Mouse (Mus musculus) megakaryocyte, adult 5-6 weeks (primary cell): ENCODE results near the gene Acrbp. TPM values are rescaled to one million over a fixed set of nuclear protein-coding genes. Genes with fewer than 3 reads are reported as not detected.

Experiments
- ATAC-seq: 2 replicates; pipeline ENCODE4 v1.8.0; 2016; ENCODE audit warnings: mild to moderate bottlenecking, inconsistent platforms; ENCODE audit not compliant: poor library complexity, severe bottlenecking
- total RNA-seq, 2 experiments: library from RNA; stranded (forward) in 1 of 2; stranded (reverse) in 1 of 2; fragments of 153-499, 151-499 nt in 1 of 2; fragments of 221-1000, 200-1000 nt in 1 of 2; gene quantifications; 2 replicates each; pipeline versions ENCODE4 v1.2.3 to v1.2.4; 2015 to 2017

Acrbp gene
- total RNA-seq, 2 experiments from 2014 or later: 3.4 to 9.0 TPM

GRCm38 (mm10) chr6:125097951-125098350 is 48.5 kb downstream of the Acrbp start:
- ATAC-seq: no peak

- ATAC-seq: no peak
These were observed 49.0 kb downstream of the Acrbp start for GRCm38 (mm10) chr6:125098513-125098912.

- peak; percentile 64 for ATAC-seq
These were observed 50.0 kb downstream of the Acrbp start for GRCm38 (mm10) chr6:125099421-125099971.

- ATAC-seq: no peak
These were observed 52.0 kb downstream of the Acrbp start for GRCm38 (mm10) chr6:125101444-125101843.

GRCm38 (mm10) chr6:125104223-125104622 is 54.7 kb downstream of the Acrbp start:
- ATAC-seq: no peak

- ATAC-seq: no peak
These were observed 58.2 kb downstream of the Acrbp start for GRCm38 (mm10) chr6:125107705-125108104.

- no peak for ATAC-seq
These were observed 59.9 kb downstream of the Acrbp start for GRCm38 (mm10) chr6:125109371-125109770.

GRCm38 (mm10) chr6:125110927-125111326 is 61.4 kb downstream of the Acrbp start:
- no peak for ATAC-seq

- peak; percentile 83 for ATAC-seq
These were observed 63.1 kb downstream of the Acrbp start for GRCm38 (mm10) chr6:125112553-125112952.

Other genes starting within 250 kb of the Acrbp start
- gene Spsb2, start 241.0 kb upstream of the Acrbp start, total RNA-seq (2015): 5.1 and 8.0 TPM in 2 replicates
- gene Spsb2, start 241.0 kb upstream of the Acrbp start, total RNA-seq (2017): 10.3 and 14.0 TPM in 2 replicates
- gene Tpi1, start 235.4 kb upstream of the Acrbp start, total RNA-seq (2015): 134 and 144 TPM in 2 replicates
- 93.8 and 113 TPM in 2 replicates for gene Tpi1, start 235.4 kb upstream of the Acrbp start, total RNA-seq (2017)
- 31.8 and 32.7 TPM in 2 replicates for gene Usp5, start 220.2 kb upstream of the Acrbp start, total RNA-seq (2015)
- gene Usp5, start 220.2 kb upstream of the Acrbp start, total RNA-seq (2017): 56.3 and 58.5 TPM in 2 replicates
- 160 and 180 TPM in 2 replicates for gene Cdca3, start 220.1 kb upstream of the Acrbp start, total RNA-seq (2015)
- gene Cdca3, start 220.1 kb upstream of the Acrbp start, total RNA-seq (2017): 168 and 185 TPM in 2 replicates
- gene Gnb3, start 209.4 kb upstream of the Acrbp start, total RNA-seq (2015): not detected in 2 replicates
- gene Gnb3, start 209.4 kb upstream of the Acrbp start, total RNA-seq (2017): not detected in 2 replicates
- 0.09 and 0.14 TPM in 2 replicates for gene P3h3, start 191.9 kb upstream of the Acrbp start, total RNA-seq (2015)
- gene P3h3, start 191.9 kb upstream of the Acrbp start, total RNA-seq (2017): 0.61 TPM in 1 of 2 replicates, not detected in the other
- not detected in 2 replicates for gene Gpr162, start 185.7 kb upstream of the Acrbp start, total RNA-seq (2015)
- gene Gpr162, start 185.7 kb upstream of the Acrbp start, total RNA-seq (2017): 0.33 TPM in 1 of 2 replicates, not detected in the other
- 0.09 and 0.71 TPM in 2 replicates for gene Cd4, start 161.5 kb upstream of the Acrbp start, total RNA-seq (2015)
- gene Cd4, start 161.5 kb upstream of the Acrbp start, total RNA-seq (2017): 0.20 and 0.37 TPM in 2 replicates
- gene Lag3, start 138.0 kb upstream of the Acrbp start, total RNA-seq (2015): 1.2 TPM in 2 replicates
- 0.44 and 1.4 TPM in 2 replicates for gene Lag3, start 138.0 kb upstream of the Acrbp start, total RNA-seq (2017)
- gene Ptms, start 129.6 kb upstream of the Acrbp start, total RNA-seq (2015): 129 and 159 TPM in 2 replicates
- gene Ptms, start 129.6 kb upstream of the Acrbp start, total RNA-seq (2017): 195 and 207 TPM in 2 replicates
- 73.6 and 82.9 TPM in 2 replicates for gene Mlf2, start 118.3 kb upstream of the Acrbp start, total RNA-seq (2015)
- 50.9 and 70.6 TPM in 2 replicates for gene Mlf2, start 118.3 kb upstream of the Acrbp start, total RNA-seq (2017)
- gene Cops7a, start 84.2 kb upstream of the Acrbp start, total RNA-seq (2015): 35.4 and 37.2 TPM in 2 replicates
- gene Cops7a, start 84.2 kb upstream of the Acrbp start, total RNA-seq (2017): 19.4 and 25.7 TPM in 2 replicates
- not detected in 2 replicates for gene Pianp, start 53.0 kb upstream of the Acrbp start, total RNA-seq (2015)
- gene Pianp, start 53.0 kb upstream of the Acrbp start, total RNA-seq (2017): not detected in 2 replicates
- 67.0 and 70.0 TPM in 2 replicates for gene Zfp384, start 40.5 kb upstream of the Acrbp start, total RNA-seq (2015)
- gene Zfp384, start 40.5 kb upstream of the Acrbp start, total RNA-seq (2017): 34.1 and 36.0 TPM in 2 replicates
- 33.0 and 35.7 TPM in 2 replicates for gene Ing4, start 9.9 kb upstream of the Acrbp start, total RNA-seq (2015)
- gene Ing4, start 9.9 kb upstream of the Acrbp start, total RNA-seq (2017): 63.3 and 63.9 TPM in 2 replicates
- gene Lpar5, start 18.2 kb downstream of the Acrbp start, total RNA-seq (2015): 25.1 and 25.5 TPM in 2 replicates
- gene Lpar5, start 18.2 kb downstream of the Acrbp start, total RNA-seq (2017): 27.6 and 30.0 TPM in 2 replicates
- 64.9 and 75.9 TPM in 2 replicates for gene Chd4, start 46.3 kb downstream of the Acrbp start, total RNA-seq (2015)
- gene Chd4, start 46.3 kb downstream of the Acrbp start, total RNA-seq (2017): 282 and 336 TPM in 2 replicates
- 8.5 and 12.1 TPM in 2 replicates for gene Nop2, start 82.2 kb downstream of the Acrbp start, total RNA-seq (2015)
- 22.6 and 24.6 TPM in 2 replicates for gene Nop2, start 82.2 kb downstream of the Acrbp start, total RNA-seq (2017)
- gene Iffo1, start 95.6 kb downstream of the Acrbp start, total RNA-seq (2015): 18.6 and 20.1 TPM in 2 replicates
- 14.3 and 21.7 TPM in 2 replicates for gene Iffo1, start 95.6 kb downstream of the Acrbp start, total RNA-seq (2017)
- 2,892 and 2,923 TPM in 2 replicates for gene Gapdh, start 116.8 kb downstream of the Acrbp start, total RNA-seq (2015)
- gene Gapdh, start 116.8 kb downstream of the Acrbp start, total RNA-seq (2017): 1,028 and 1,070 TPM in 2 replicates
- 195 and 225 TPM in 2 replicates for gene Ncapd2, start 142.0 kb downstream of the Acrbp start, total RNA-seq (2015)
- 181 and 231 TPM in 2 replicates for gene Ncapd2, start 142.0 kb downstream of the Acrbp start, total RNA-seq (2017)
- gene Mrpl51, start 142.1 kb downstream of the Acrbp start, total RNA-seq (2015): 91.9 and 106 TPM in 2 replicates
- gene Mrpl51, start 142.1 kb downstream of the Acrbp start, total RNA-seq (2017): 72.8 and 81.9 TPM in 2 replicates
- gene Vamp1, start 165.9 kb downstream of the Acrbp start, total RNA-seq (2015): 12.6 and 13.9 TPM in 2 replicates
- 7.9 and 8.9 TPM in 2 replicates for gene Vamp1, start 165.9 kb downstream of the Acrbp start, total RNA-seq (2017)
- 6.6 and 8.8 TPM in 2 replicates for gene Tapbpl, start 182.2 kb downstream of the Acrbp start, total RNA-seq (2015)
- 19.2 and 21.2 TPM in 2 replicates for gene Tapbpl, start 182.2 kb downstream of the Acrbp start, total RNA-seq (2017)
- gene Cd27, start 187.3 kb downstream of the Acrbp start, total RNA-seq (2015): 3.2 and 5.9 TPM in 2 replicates
- gene Cd27, start 187.3 kb downstream of the Acrbp start, total RNA-seq (2017): 3.5 and 3.6 TPM in 2 replicates
- gene Tuba3a, start 236.4 kb downstream of the Acrbp start, total RNA-seq (2015): not detected in 2 replicates
- gene Tuba3a, start 236.4 kb downstream of the Acrbp start, total RNA-seq (2017): not detected in 2 replicates